In the genomic region with DNA sequence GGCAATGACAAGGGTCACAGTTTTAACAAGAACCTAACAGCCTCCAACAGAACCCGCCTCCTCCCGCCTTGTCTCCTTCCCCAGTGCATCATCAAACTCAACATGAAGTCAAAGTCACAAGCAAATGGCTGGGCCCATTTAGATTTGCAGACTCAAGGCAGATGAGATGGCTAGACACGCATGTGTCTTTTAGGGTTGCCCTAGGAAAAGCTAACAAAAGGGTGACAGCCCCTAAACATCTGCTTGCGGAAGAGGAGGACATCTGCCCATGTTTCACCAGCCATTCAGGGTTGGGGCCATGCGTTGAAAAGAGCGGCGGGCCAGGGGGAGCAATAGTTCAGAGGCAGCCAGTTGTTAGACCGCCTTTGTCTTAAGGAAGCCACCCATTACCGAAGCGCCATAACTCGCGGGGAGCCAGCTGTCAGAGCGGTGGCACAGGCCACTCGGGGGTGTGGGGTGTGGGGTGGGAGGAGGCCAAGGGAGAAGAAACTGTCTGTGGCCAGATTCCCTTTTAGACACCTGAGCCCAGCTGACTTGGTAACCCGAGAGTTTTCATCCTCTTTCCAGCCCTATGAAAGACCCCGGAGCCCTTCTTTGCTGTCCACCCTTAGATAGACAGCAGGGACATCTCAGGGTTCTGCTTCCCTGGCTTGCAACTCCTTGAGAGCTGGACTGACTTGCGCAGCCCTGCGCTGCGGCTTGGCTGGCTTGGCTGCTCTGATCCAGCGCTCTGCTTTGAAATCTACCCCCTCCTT, we compare ENCODE assay signal across 9 mouse cellular contexts. TPM values are rescaled to one million over a fixed set of nuclear protein-coding genes. Genes with fewer than 3 reads are reported as not detected.
A peak's percentile ranks its signal among the peaks of the same experiment; 100 is the strongest.
DNase-seq lines count a peak whose midpoint lies in the region; ATAC-seq and TF ChIP-seq lines count a peak whose summit lies in the region.
"Had no signal": no experiment of that assay in that cellular context is flagged by ENCODE, and none has a peak within 500 bp of the region (broad histone marks: within the 10 kb centered on the region; RNA-seq: fewer than 3 reads in every experiment).

No protein-coding gene starts in this region.

- TF ChIP-seq CTCF in kidney, adult 2 months (conservative IDR thresholded peaks at IDR 0.05; ENCODE audit: insufficient read depth, insufficient read length, low read depth, low read length): no peak

- intact Hi-C loops in heart, postnatal 25 days (cut with DNase I): no loop called here

- peak overlapping the region; percentile 61 for H3K4me3 ChIP-seq in heart, embryonic 13.5 days
- H3K4me3 ChIP-seq in hindbrain, embryonic 10.5 days: peak overlapping the region; percentile 71
- peak overlapping the region; percentile 73 for H3K4me3 ChIP-seq in midbrain, embryonic 14.5 days (replicated peaks; ENCODE audit: low read depth, low read length)
- no peak overlapping the region for H3K4me3 ChIP-seq in kidney, adult 2 months (ENCODE audit: insufficient read depth, low read depth, low read length)

- peak overlapping the region; percentile 89 for H3K4me2 ChIP-seq in heart, embryonic 13.5 days
- H3K4me2 ChIP-seq in midbrain, embryonic 14.5 days (ENCODE audit: low read length): peak overlapping the region; percentile 83

- H3K4me1 ChIP-seq in heart, embryonic 13.5 days: peaks cover 27% of the 10 kb centered on the region
- H3K4me1 ChIP-seq in hindbrain, embryonic 10.5 days (replicated peaks): peaks cover 49% of the 10 kb centered on the region
- H3K4me1 ChIP-seq in midbrain, embryonic 14.5 days (ENCODE audit: control insufficient read depth, insufficient read depth, low read length): peaks cover 35% of the 10 kb centered on the region
- H3K4me1 ChIP-seq in kidney, adult 2 months (ENCODE audit: control insufficient read depth, insufficient read depth, low read length): no peaks in the 10 kb centered on the region

- no peak for TF ChIP-seq POLR2A in kidney, adult 2 months (IDR thresholded peaks at IDR 0.05; ENCODE audit: low read depth, low read length)

- ATAC-seq in heart, embryonic 13.5 days (ENCODE audit: extremely low read depth, insufficient number of reproducible peaks, low FRiP score, low TSS enrichment): 0 out of 2 replicates have a peak, but pooled peaks have one; percentile 26
- no peak; the same call in 1 of the 2 replicates for ATAC-seq in midbrain, embryonic 14.5 days (ENCODE audit: low FRiP score, low TSS enrichment)

- no peak overlapping the region for H3K27ac ChIP-seq in heart, embryonic 13.5 days (replicated peaks)
- peak overlapping the region; percentile 89 for H3K27ac ChIP-seq in hindbrain, embryonic 10.5 days
- H3K27ac ChIP-seq in midbrain, embryonic 14.5 days (replicated peaks; ENCODE audit: low read depth, low read length): peak overlapping the region; percentile 91
- no peak overlapping the region for H3K27ac ChIP-seq in kidney, adult 2 months (ENCODE audit: insufficient read depth, low read depth, low read length)

- no peaks in the 10 kb centered on the region for H3K9me3 ChIP-seq in heart, embryonic 13.5 days
- no peaks in the 10 kb centered on the region for H3K9me3 ChIP-seq in hindbrain, embryonic 10.5 days
- H3K9me3 ChIP-seq in midbrain, embryonic 14.5 days (ENCODE audit: control insufficient read depth, low read length): no peaks in the 10 kb centered on the region

- peaks cover 6% of the 10 kb centered on the region for H3K36me3 ChIP-seq in heart, embryonic 13.5 days
- H3K36me3 ChIP-seq in hindbrain, embryonic 10.5 days: no peaks in the 10 kb centered on the region
- 0 out of 2 replicates have a peak, but pooled peaks cover 2% of the 10 kb centered on the region for H3K36me3 ChIP-seq in midbrain, embryonic 14.5 days (ENCODE audit: control insufficient read depth, insufficient read depth, low read length)
- H3K36me3 ChIP-seq in kidney, adult 2 months (ENCODE audit: control insufficient read depth, insufficient read depth, low read length): no peaks in the 10 kb centered on the region

- peaks cover 78% of the 10 kb centered on the region for H3K27me3 ChIP-seq in heart, embryonic 13.5 days (replicated peaks)
- peaks cover 66% of the 10 kb centered on the region for H3K27me3 ChIP-seq in hindbrain, embryonic 10.5 days (ENCODE audit: insufficient read depth, poor library complexity, severe bottlenecking)
- no peaks in the 10 kb centered on the region for H3K27me3 ChIP-seq in midbrain, embryonic 14.5 days (ENCODE audit: control insufficient read depth, insufficient read depth, low read length)
- no peaks in the 10 kb centered on the region; the same call in 1 of the 2 replicates for H3K27me3 ChIP-seq in kidney, adult 2 months (replicated peaks; ENCODE audit: control insufficient read depth, insufficient read depth, low read length)

- peak overlapping the region; percentile 76; the same call in 1 of the 2 replicates for H3K9ac ChIP-seq in heart, embryonic 13.5 days
- peak overlapping the region; percentile 90 for H3K9ac ChIP-seq in midbrain, embryonic 14.5 days (replicated peaks; ENCODE audit: low read length)

- 24% methylated on average over 20 of the region's 20 CpGs for WGBS in heart, embryonic 13.5 days
- 12% methylated on average over 20 of the region's 20 CpGs for WGBS in hindbrain, embryonic 10.5 days
- 11% methylated on average over 20 of the region's 20 CpGs for WGBS in midbrain, embryonic 14.5 days
- WGBS in kidney, adult 2 months: 51% methylated on average over 20 of the region's 20 CpGs

- DNase-seq in heart, postnatal 25 days (ENCODE audit: low spot score): no peak
- DNase-seq in cerebellum, postnatal 14 days: peak; percentile 32 to 42
- peak; percentile 50 for DNase-seq in hindbrain, embryonic 10.5 days (ENCODE audit: low spot score)
- peak; percentile 32 for DNase-seq in midbrain, embryonic 14.5 days
- no peak for DNase-seq in right cerebral cortex, postnatal 10 days (ENCODE audit: low spot score in 2 of 2)
- no peak for DNase-seq in kidney, adult 2 months
- DNase-seq in spleen, postnatal 36 days (ENCODE audit: low spot score in 2 of 2): no peak

RNA-seq across cellular contexts. Expression of a gene that starts 0.5 kb away (rescaled TPM):
- polyA plus RNA-seq in heart, embryonic 13.5 days (2015; fragmentation: Nextera tagmentation; extraction: Ambion mirVana): 2.6 and 3.0 TPM in 2 replicates
- 10 to 100 TPM; 14.8 to 16.1 TPM for total RNA-seq in heart, postnatal 25 days (2021)
- 17.7 and 20.4 TPM in 2 replicates for polyA plus RNA-seq in hindbrain, embryonic 10.5 days (2016; fragmentation: Nextera tagmentation; extraction: Ambion mirVana)
- polyA plus RNA-seq in midbrain, embryonic 14.5 days (2014; fragmentation: Nextera tagmentation; extraction: Ambion mirVana): 67.3 and 67.5 TPM in 2 replicates
- 1.7 and 2.3 TPM in 2 replicates for polyA plus RNA-seq in kidney, adult 2 months (2012; rRNA removed)
- total RNA-seq: MEL had no signal

Comparison
In these comparisons a context has a peak if more than half of its experiments do, and no peak if none do; other contexts are left out.
1. H3K27ac ChIP-seq: peak in hindbrain, embryonic 10.5 days (single experiment) and midbrain, embryonic 14.5 days (single experiment); none in heart, embryonic 13.5 days (single experiment) and kidney, adult 2 months (single experiment).
2. DNase-seq: peak in cerebellum, postnatal 14 days (2 of 2), hindbrain, embryonic 10.5 days (single experiment) and midbrain, embryonic 14.5 days (single experiment); none in heart, postnatal 25 days (single experiment), right cerebral cortex, postnatal 10 days (0 of 2), kidney, adult 2 months (single experiment) and spleen, postnatal 36 days (0 of 2).